Mouse (Mus musculus): ENCODE measurements around the gene Gm20388. TPM values are rescaled to one million over a fixed set of nuclear protein-coding genes. Genes with fewer than 3 reads are reported as not detected.

Gm20388 gene
- total RNA-seq, 2 experiments from 2014 or later, result 2.2 to 7.6 TPM

- no peak for DNase-seq (ENCODE audit: low spot score in 2 of 2)
- no peak overlapping the region for H3K4me3 ChIP-seq
- TF ChIP-seq CTCF (conservative IDR thresholded peaks at IDR 0.05), result no peak
- H3K27ac ChIP-seq, result no peak overlapping the region
Observed at GRCm38 (mm10) chr8:120120951-120121350, 210.3 kb downstream of the Gm20388 start.

DNA sequence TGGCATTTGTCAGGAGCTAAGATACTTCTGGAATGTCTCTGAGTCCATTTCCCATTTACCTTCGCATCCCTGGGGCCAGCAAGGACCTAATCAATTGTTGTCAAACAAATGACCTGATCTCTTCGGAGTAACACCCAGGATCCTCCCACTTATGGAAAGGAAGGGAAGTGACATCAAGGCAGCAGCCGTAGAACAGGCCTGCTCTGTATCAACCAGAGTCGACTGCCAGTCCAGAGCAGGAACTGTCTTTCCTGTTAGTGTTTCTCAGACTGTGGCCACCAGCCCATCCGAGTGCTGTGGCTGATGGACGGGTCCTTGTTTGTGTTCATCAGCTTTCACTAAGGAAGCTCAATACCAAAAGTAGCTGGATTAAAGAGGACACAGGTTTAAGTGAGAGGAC lies 213.6 kb downstream of the Gm20388 start:
- Histone ChIP-seq H3K27ac (0 out of 2 replicates have a peak overlapping the region, but pooled peaks have one; percentile 10), H3K4me3 (no peak overlapping the region)
- no peak for TF ChIP-seq CTCF (conservative IDR thresholded peaks at IDR 0.05)
- no peak for DNase-seq (ENCODE audit: low spot score in 2 of 2)

DNA sequence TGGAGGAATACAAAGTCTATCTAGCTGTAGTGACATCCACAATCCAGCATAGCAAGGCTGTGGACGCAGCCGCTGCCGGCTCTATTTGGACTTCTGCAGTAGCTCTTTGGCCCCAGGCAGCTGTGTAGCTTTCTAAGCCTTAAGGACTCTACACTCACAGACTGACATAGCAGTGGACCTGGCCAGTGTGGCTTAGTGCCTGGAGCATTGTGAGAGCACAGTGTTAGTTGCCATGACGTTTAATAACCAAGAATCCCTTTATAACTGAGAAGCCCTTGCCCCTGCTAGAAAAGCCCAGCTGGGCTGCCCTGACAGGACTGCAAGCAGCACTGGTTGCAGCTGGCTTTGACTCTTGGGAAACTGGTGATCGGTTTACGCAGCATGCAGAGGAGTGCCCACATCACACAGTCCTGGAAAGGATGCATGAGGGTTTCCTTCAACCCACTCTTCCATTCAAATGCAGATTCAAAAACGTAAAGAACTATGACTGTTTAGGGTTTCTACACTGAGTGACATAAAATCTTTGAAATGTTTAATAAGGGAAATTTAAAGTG lies 214.3 kb downstream of the Gm20388 start:
- Histone ChIP-seq H3K27ac (0 out of 2 replicates have a peak overlapping the region, but pooled peaks have one; percentile 10), H3K4me3 (no peak overlapping the region)
- no peak for DNase-seq (ENCODE audit: low spot score in 2 of 2)
- no peak for TF ChIP-seq CTCF (conservative IDR thresholded peaks at IDR 0.05)

DNA sequence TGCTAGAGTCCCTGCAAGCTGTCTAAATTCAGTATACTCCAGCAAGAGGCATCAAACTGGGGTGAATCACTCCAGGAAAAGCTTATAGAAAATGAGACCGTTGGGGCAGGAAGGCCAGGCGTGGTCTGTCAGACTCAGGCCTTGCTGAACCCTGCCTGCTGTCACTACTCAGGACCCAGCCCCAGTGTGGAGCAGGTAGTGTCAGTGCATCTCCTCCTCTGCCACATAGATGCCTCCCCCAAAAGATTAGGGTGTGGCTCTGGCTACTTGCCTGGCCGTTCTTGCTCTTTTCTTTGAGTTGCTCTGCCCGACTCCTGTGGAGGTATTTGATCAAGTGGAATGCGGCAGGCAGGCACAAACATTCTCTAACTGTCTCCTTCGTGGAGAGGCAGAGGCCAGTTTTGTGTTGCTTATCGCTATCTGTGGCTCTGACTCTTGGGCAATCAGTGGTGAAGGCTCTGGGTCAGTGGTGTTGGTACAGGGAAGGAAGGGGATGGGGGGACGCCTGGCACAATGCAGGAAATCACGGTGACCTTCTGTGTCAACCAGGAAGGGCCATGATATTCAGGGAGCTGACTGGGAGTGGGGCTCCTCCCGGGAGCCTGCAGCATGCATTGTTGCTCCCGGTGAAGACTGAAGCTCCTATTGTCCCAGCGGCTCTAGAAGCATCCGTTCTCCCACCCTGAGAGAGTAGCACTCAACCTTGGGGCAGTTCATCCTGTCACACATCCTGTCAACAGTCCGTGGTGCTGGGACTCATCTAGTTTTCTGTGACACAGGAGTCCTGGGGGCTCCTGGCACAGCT lies 215.9 kb downstream of the Gm20388 start:
- no peak for TF ChIP-seq CTCF (conservative IDR thresholded peaks at IDR 0.05)
- no peak overlapping the region; the same call in 1 of the 2 replicates for H3K27ac ChIP-seq
- no peak overlapping the region for H3K4me3 ChIP-seq
- DNase-seq (ENCODE audit: low spot score in 2 of 2), result no peak

DNA sequence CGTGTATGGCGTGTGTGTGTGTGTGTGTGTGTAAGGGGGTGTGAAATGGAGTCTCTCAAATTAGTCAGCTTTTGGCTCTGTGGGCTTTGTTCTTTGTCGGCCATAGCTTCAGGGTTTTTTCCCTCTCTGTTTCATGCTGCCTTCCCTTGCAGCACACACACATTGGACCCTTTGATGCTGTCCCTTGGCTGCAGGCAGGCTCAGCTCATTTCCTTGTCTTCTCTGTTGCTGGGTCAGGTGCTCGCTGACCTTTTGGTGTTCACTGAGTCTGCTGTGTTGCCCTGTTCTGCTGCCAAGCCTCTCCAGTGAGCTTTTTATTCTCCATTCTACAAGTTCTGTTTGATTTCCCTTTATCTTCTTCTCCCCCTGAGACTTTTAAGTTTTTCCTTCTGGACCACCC lies 218.9 kb downstream of the Gm20388 start:
- DNase-seq (ENCODE audit: low spot score in 2 of 2), result no peak
- TF ChIP-seq CTCF (conservative IDR thresholded peaks at IDR 0.05), result no peak
- H3K27ac ChIP-seq, result no peak overlapping the region
- H3K4me3 ChIP-seq, result no peak overlapping the region

DNA sequence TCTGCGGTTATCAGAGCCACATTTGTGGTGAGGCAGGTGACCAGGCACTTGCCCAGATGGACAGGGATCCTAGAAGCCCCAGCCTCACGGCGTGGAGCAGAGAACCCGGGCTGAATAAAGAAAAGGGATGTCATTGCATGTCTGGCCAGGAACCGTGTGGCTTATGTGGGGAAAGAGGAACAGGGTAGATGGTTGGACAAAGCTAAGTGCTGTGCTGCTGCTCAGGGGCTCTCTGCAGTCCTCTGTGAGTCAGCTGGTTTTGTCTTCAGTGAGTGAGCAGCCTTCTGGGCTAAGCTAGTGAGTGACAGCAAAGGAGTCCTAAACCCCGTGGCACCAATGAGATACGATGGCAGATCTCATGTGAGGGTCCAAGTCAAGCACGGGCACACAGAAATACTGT lies 220.5 kb downstream of the Gm20388 start:
- H3K4me3 ChIP-seq, result no peak overlapping the region
- no peak for TF ChIP-seq CTCF (conservative IDR thresholded peaks at IDR 0.05)
- H3K27ac ChIP-seq, result no peak overlapping the region
- no peak for DNase-seq (ENCODE audit: low spot score in 2 of 2)

GRCm38 (mm10) chr8:120133169-120133568 lies 222.5 kb downstream of the Gm20388 start:
- no peak overlapping the region for H3K4me3 ChIP-seq
- no peak for DNase-seq (ENCODE audit: low spot score in 2 of 2)
- TF ChIP-seq CTCF (conservative IDR thresholded peaks at IDR 0.05), result no peak; the same call in 1 of the 2 replicates
- no peak overlapping the region for H3K27ac ChIP-seq

- no peak for TF ChIP-seq CTCF (conservative IDR thresholded peaks at IDR 0.05)
- Histone ChIP-seq H3K27ac (peak overlapping the region; percentile 33; the same call in 1 of the 2 replicates), H3K4me3 (no peak overlapping the region)
- no peak for DNase-seq (ENCODE audit: low spot score in 2 of 2)
Observed at GRCm38 (mm10) chr8:120135687-120136086, 225.0 kb downstream of the Gm20388 start.

DNA sequence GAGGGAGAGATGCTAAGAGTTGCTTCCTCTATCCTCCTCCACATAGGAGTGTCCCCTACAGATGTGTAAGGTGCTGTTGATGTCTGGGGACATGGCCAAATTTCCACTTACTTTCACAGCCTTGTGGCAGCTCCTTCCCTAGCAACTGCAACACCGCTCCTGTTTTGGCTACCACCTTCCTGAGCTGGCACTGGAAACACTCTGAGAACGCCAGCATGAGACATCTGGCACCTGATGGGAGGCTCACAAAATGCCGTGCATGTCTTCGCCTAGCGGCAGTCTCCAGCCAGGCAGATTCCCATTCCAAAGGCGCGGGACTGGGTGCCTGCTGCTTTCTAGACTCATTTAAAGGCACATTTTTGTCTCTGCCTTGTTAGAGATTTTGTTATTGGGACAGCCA lies 226.0 kb downstream of the Gm20388 start:
- peak overlapping the region; percentile 33; the same call in 1 of the 2 replicates for H3K27ac ChIP-seq
- TF ChIP-seq CTCF (conservative IDR thresholded peaks at IDR 0.05), result peak; percentile 61
- H3K4me3 ChIP-seq, result no peak overlapping the region
- peak; percentile 57 to 72 for DNase-seq (ENCODE audit: low spot score in 2 of 2)

DNA sequence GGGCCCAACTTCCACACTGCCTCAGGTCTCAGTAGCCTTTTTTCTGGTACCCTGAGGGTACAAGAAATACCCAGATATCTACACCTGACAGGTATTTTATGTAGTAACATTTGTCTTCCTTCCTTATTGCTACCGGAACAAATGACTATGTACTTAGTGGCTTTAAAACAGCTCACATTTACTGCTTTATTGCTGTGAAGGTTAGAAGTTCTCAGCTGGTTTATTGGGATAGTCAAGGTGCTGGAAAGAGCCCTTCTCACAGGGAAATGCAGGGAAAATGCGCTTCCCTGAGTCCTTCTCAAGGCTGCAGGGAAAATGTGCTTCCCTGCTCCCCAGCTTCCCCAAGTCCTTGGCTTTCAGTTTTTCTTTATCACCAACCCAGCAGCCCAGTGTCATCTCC lies 228.3 kb downstream of the Gm20388 start:
- H3K27ac ChIP-seq, result no peak overlapping the region

DNA sequence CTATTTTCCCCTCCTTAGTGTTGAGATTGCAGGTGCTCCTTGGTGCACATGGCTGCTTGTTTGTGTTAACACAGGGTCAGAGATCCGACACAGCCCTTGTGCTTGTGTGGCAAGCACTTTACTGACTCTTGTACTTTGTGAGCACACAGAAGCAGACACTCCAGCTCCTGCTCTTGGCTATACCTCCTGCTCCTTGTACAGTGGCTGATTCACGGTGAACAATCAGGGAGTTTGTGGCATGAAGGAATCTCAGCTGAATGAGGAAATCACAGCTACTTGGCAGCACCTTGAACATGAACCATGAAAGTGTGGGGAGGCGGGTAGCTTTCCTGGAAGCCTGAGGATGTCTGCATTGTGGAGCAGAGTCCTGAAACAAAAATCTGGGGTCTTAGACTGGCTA lies 230.1 kb downstream of the Gm20388 start:
- no peak for TF ChIP-seq CTCF (conservative IDR thresholded peaks at IDR 0.05)
- H3K27ac ChIP-seq, result no peak overlapping the region; the same call in 1 of the 2 replicates
- DNase-seq (ENCODE audit: low spot score in 2 of 2), result no peak
- no peak overlapping the region for H3K4me3 ChIP-seq

More for the DNA sequence above, 228.3 kb downstream of the Gm20388 start:
- TF ChIP-seq CTCF (conservative IDR thresholded peaks at IDR 0.05), result no peak
- no peak for DNase-seq (ENCODE audit: low spot score in 2 of 2)
- no peak overlapping the region for H3K4me3 ChIP-seq

DNA sequence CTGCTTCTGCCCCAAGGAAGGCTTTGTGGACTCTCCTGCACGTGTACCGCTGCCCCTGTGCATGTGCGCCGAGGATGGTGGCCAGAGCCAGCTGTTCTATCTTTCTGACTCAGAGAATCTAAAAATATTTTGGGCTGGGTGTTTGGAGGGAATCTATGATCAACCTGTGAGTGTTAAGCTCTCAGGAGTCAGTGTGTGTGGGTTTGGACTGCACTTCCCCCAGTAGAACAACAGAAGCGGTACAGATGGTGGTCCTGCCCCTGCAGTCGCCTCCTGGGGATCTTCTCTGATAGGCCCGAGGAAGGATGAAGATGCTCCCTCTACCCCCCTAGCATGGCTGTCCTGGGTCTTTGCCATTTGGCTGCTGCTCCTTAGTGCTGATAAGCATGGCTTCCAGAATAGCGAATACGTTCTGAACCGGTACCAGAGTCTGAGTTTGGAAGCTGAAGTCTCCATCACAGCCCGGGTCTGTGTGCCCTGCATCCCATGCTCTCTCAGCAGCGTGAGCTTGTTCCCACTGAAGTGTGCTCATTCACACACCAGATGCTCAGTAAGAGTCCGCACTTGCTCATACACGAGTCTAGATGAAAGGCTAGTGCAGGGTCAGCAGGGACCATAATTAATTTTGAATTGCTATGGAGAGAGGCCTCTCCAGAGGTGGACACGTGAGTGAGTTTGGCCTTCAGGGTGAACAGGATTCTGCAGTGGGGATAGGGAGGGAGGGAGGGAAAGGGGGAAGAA lies 233.4 kb downstream of the Gm20388 start:
- DNase-seq (ENCODE audit: low spot score in 2 of 2), result peak in 1 of 2 experiments; percentile 35
- H3K27ac ChIP-seq, result peak overlapping the region; percentile 82
- no peak for TF ChIP-seq CTCF (conservative IDR thresholded peaks at IDR 0.05)
- no peak overlapping the region for H3K4me3 ChIP-seq
